Mouse (Mus musculus): ENCODE measurements around the gene Setx. TPM values are rescaled to one million over a fixed set of nuclear protein-coding genes. Genes with fewer than 3 reads are reported as not detected.

Gene Setx
- polyA plus RNA-seq, 1 experiment from 2014 or later: 14.0 TPM

Other genes starting within 250 kb of the Setx start
- 1.2 and 1.4 TPM in 2 replicates for gene Barhl1, start 207.5 kb upstream of the Setx start, polyA plus RNA-seq (2016; fragmentation: Nextera tagmentation; extraction: Ambion mirVana)
- 0.75 and 1.2 TPM in 2 replicates for gene Cfap77, start 69.1 kb upstream of the Setx start, polyA plus RNA-seq (2016; fragmentation: Nextera tagmentation; extraction: Ambion mirVana)
- 10.4 and 13.9 TPM in 2 replicates for gene Ttf1, start 63.9 kb upstream of the Setx start, polyA plus RNA-seq (2016; fragmentation: Nextera tagmentation; extraction: Ambion mirVana)
- 0.69 and 1.4 TPM in 2 replicates for gene Ntng2, start 128.8 kb downstream of the Setx start, polyA plus RNA-seq (2016; fragmentation: Nextera tagmentation; extraction: Ambion mirVana)
- gene Med27, start 222.6 kb downstream of the Setx start, polyA plus RNA-seq (2016; fragmentation: Nextera tagmentation; extraction: Ambion mirVana): 57.3 and 57.9 TPM in 2 replicates